Mouse (Mus musculus) lung, postnatal 0 days (tissue): ENCODE data around the gene Arhgap35.

Experiments
- CTCF ChIP-seq: IDR thresholded peaks from 2 replicates; pipeline ENCODE4 v1.5.1; 2016; ENCODE audit warnings: antibody characterized with exemption, mild to moderate bottlenecking
- EP300 ChIP-seq: IDR thresholded peaks from 2 replicates; pipeline ENCODE4 v1.6.1; 2016; ENCODE audit warnings: antibody characterized with exemption, mild to moderate bottlenecking, control low read depth

DNA sequence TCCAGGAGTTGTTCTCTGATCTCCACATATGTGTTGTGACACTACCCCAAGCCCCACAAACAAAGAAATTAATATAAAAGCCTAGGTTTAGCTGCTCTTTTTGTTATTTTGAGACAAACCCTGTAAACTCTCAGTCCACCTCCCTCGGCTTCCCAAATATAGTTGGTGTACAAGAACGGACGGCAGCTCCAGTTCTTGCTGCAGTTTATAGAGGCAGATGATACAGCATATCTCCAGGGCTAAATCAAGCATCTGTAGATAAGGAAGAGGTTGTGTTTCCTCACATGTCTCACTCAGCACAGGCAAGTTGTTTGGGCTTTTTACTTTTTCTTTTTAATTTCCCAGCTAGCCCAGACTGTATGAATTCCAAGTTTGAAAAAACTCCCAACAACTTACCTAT lies 27.1 kb downstream of the Arhgap35 start:
- TF ChIP-seq CTCF (no peak), EP300 (no peak)
